In genomic region chr6:5006283-5006946, GRCm38 (mm10) we compare ENCODE assay signal across 15 mouse cellular contexts.
A peak's percentile ranks its signal among the peaks of the same experiment; 100 is the strongest.
DNase-seq lines count a peak whose midpoint lies in the region; ATAC-seq and TF ChIP-seq lines count a peak whose summit lies in the region.
"Had no signal": no experiment of that assay in that cellular context is flagged by ENCODE, and none has a peak within 500 bp of the region (broad histone marks: within the 10 kb centered on the region; RNA-seq: fewer than 3 reads in every experiment).

No protein-coding gene starts in this region.

- H3K4me1 ChIP-seq in intestine, embryonic 14.5 days (replicated peaks; ENCODE audit: control insufficient read depth, insufficient read depth, low read length): peaks cover 19% of the 10 kb centered on the region; the same call in 1 of the 2 replicates
- H3K4me1 ChIP-seq in intestine, embryonic 15.5 days (replicated peaks): peaks cover 12% of the 10 kb centered on the region; the same call in 1 of the 2 replicates
- no peaks in the 10 kb centered on the region for H3K4me1 ChIP-seq in testis, adult 2 months (ENCODE audit: control insufficient read depth, insufficient read depth, low read length)
- peaks cover 44% of the 10 kb centered on the region for H3K4me1 ChIP-seq in limb, embryonic 10.5 days
- H3K4me1 ChIP-seq in thymus, adult 2 months (replicated peaks; ENCODE audit: control insufficient read depth, insufficient read depth, low read length): no peaks in the 10 kb centered on the region

- H3K27ac ChIP-seq in intestine, embryonic 14.5 days (ENCODE audit: low read depth): peak overlapping the region; percentile 85
- no peak overlapping the region for H3K27ac ChIP-seq in intestine, embryonic 15.5 days
- H3K27ac ChIP-seq in testis, adult 2 months (ENCODE audit: control insufficient read depth, insufficient read depth, low read depth, low read length): peak overlapping the region; percentile 42; the same call in 1 of the 2 replicates
- peak overlapping the region; percentile 55; the same call in 1 of the 2 replicates for H3K27ac ChIP-seq in limb, embryonic 10.5 days
- no peak overlapping the region for H3K27ac ChIP-seq in thymus, adult 2 months (ENCODE audit: control insufficient read depth, insufficient read depth, low read length)
- H3K27ac ChIP-seq: embryonic facial prominence, embryonic 13.5 days; liver, embryonic 13.5 days; neural tube, embryonic 15.5 days had no signal

- no peak for TF ChIP-seq CTCF in testis, adult 2 months (IDR thresholded peaks at IDR 0.05; ENCODE audit: control insufficient read depth, insufficient read depth, insufficient replicate concordance, low read depth, low read length)
- TF ChIP-seq CTCF in thymus, adult 2 months (IDR thresholded peaks at IDR 0.05; ENCODE audit: borderline replicate concordance, control insufficient read depth, extremely low read depth, insufficient read depth, low read length, poor library complexity): no peak

- H3K9ac ChIP-seq in intestine, embryonic 14.5 days (ENCODE audit: low read length): no peak overlapping the region
- H3K9ac ChIP-seq in intestine, embryonic 15.5 days: no peak overlapping the region
- H3K9ac ChIP-seq: embryonic facial prominence, embryonic 13.5 days; liver, embryonic 13.5 days; neural tube, embryonic 15.5 days had no signal

- no peak overlapping the region for H3K4me3 ChIP-seq in intestine, embryonic 14.5 days (ENCODE audit: low read depth, low read length)
- H3K4me3 ChIP-seq in intestine, embryonic 15.5 days (replicated peaks): no peak overlapping the region
- H3K4me3 ChIP-seq in testis, adult 2 months (ENCODE audit: control insufficient read depth, low read depth, low read length): no peak overlapping the region
- no peak overlapping the region for H3K4me3 ChIP-seq in limb, embryonic 10.5 days
- H3K4me3 ChIP-seq in thymus, adult 2 months (ENCODE audit: control insufficient read depth, insufficient read depth, low read length): no peak overlapping the region
- H3K4me3 ChIP-seq: embryonic facial prominence, embryonic 13.5 days; liver, embryonic 13.5 days; neural tube, embryonic 15.5 days had no signal

- no peaks in the 10 kb centered on the region for H3K27me3 ChIP-seq in intestine, embryonic 14.5 days (replicated peaks; ENCODE audit: control insufficient read depth, insufficient read depth, low read length)
- no peaks in the 10 kb centered on the region for H3K27me3 ChIP-seq in intestine, embryonic 15.5 days (replicated peaks)
- no peaks in the 10 kb centered on the region for H3K27me3 ChIP-seq in testis, adult 2 months (ENCODE audit: control insufficient read depth, insufficient read depth, low read length)
- no peaks in the 10 kb centered on the region for H3K27me3 ChIP-seq in limb, embryonic 10.5 days (ENCODE audit: low read depth, poor library complexity, severe bottlenecking)
- H3K27me3 ChIP-seq in thymus, adult 2 months (ENCODE audit: control insufficient read depth, insufficient read depth, low read length): no peaks in the 10 kb centered on the region
- H3K27me3 ChIP-seq: embryonic facial prominence, embryonic 13.5 days; liver, embryonic 13.5 days; neural tube, embryonic 15.5 days had no signal

- 76% methylated on average over 6 of the region's 6 CpGs for WGBS in intestine, embryonic 14.5 days
- WGBS in intestine, embryonic 15.5 days: 87% methylated on average over 6 of the region's 6 CpGs
- 88% methylated on average over 6 of the region's 6 CpGs for WGBS in limb, embryonic 10.5 days
- 75% methylated on average over 6 of the region's 6 CpGs for WGBS in thymus, adult 2 months

- TF ChIP-seq POLR2A in testis, adult 2 months (IDR thresholded peaks at IDR 0.05; ENCODE audit: control insufficient read depth, low read depth, low read length): no peak
- TF ChIP-seq POLR2A in thymus, adult 2 months (IDR thresholded peaks at IDR 0.05; ENCODE audit: control insufficient read depth, extremely low read depth, insufficient read depth, low read length, poor library complexity): no peak

- peak overlapping the region; percentile 23 for H3K4me2 ChIP-seq in intestine, embryonic 14.5 days (ENCODE audit: low read length)
- no peak overlapping the region for H3K4me2 ChIP-seq in intestine, embryonic 15.5 days (replicated peaks)
- H3K4me2 ChIP-seq: embryonic facial prominence, embryonic 13.5 days; liver, embryonic 13.5 days; neural tube, embryonic 15.5 days had no signal

- no peaks in the 10 kb centered on the region for H3K9me3 ChIP-seq in intestine, embryonic 14.5 days (ENCODE audit: control insufficient read depth, low read length)
- H3K9me3 ChIP-seq in intestine, embryonic 15.5 days: no peaks in the 10 kb centered on the region
- no peaks in the 10 kb centered on the region for H3K9me3 ChIP-seq in limb, embryonic 10.5 days (replicated peaks)
- H3K9me3 ChIP-seq: embryonic facial prominence, embryonic 13.5 days; liver, embryonic 13.5 days; neural tube, embryonic 15.5 days had no signal

- no peaks in the 10 kb centered on the region for H3K36me3 ChIP-seq in intestine, embryonic 14.5 days (ENCODE audit: control insufficient read depth, insufficient read depth, low read length)
- no peaks in the 10 kb centered on the region for H3K36me3 ChIP-seq in intestine, embryonic 15.5 days
- H3K36me3 ChIP-seq in testis, adult 2 months (ENCODE audit: control insufficient read depth, insufficient read depth, low read length): no peaks in the 10 kb centered on the region
- H3K36me3 ChIP-seq in limb, embryonic 10.5 days: no peaks in the 10 kb centered on the region
- no peaks in the 10 kb centered on the region for H3K36me3 ChIP-seq in thymus, adult 2 months (ENCODE audit: control insufficient read depth, insufficient read depth, low read length)
- H3K36me3 ChIP-seq: embryonic facial prominence, embryonic 13.5 days; liver, embryonic 13.5 days; neural tube, embryonic 15.5 days had no signal

- no peak for ATAC-seq in intestine, embryonic 14.5 days (replicated peaks; ENCODE audit: low FRiP score, low TSS enrichment, low read depth)
- no peak for ATAC-seq in intestine, embryonic 15.5 days
- ATAC-seq: forebrain, embryonic 14.5 days had no signal

- no peak for DNase-seq in intestine, embryonic 14.5 days (ENCODE audit: low spot score)
- no peak for DNase-seq in testis, postnatal 10 days (ENCODE audit: low spot score)
- peak; percentile 28 for DNase-seq in limb, embryonic 10.5 days (ENCODE audit: low spot score)
- DNase-seq in thymus, adult 2 months: no peak
- DNase-seq in adrenal gland, adult 8-10 months: no peak
- DNase-seq: kidney, postnatal 25 days; layer of hippocampus, postnatal 36 days; liver, embryonic 13.5 days; lung, postnatal 36 days; thymus, postnatal 4 days had no signal

Comparison
In these comparisons a context has a peak if more than half of its experiments do, and no peak if none do; other contexts are left out.
1. H3K27ac ChIP-seq: peak in intestine, embryonic 14.5 days (single experiment), testis, adult 2 months (single experiment) and limb, embryonic 10.5 days (single experiment); none in intestine, embryonic 15.5 days (single experiment) and thymus, adult 2 months (single experiment).